Mouse (Mus musculus) lung, embryonic 16.5 days (tissue): Measurements from ENCODE around the gene Abracl. TPM values are rescaled to one million over a fixed set of nuclear protein-coding genes. Genes with fewer than 3 reads are reported as not detected.

ENCODE experiments used
- ATAC-seq: fragments of 200-750 bp; cut with Nextera tagmentation; 2 replicates; pipeline ENCODE4 v1.8.0; 2017; ENCODE audit warnings: low read depth, mild to moderate bottlenecking, moderate library complexity
- H3K27ac ChIP-seq: fragments of 300-500 bp; sonication (generic); 2 replicates; pipeline ENCODE4 v1.5.1; 2014; ENCODE audit warnings: mild to moderate bottlenecking, control low read depth, low read length
- H3K27me3 ChIP-seq: fragments of 300-500 bp; sonication (generic); 2 replicates; pipeline ENCODE4 v1.6.1; 2014; ENCODE audit warnings: low read depth, low read length, mixed read lengths; ENCODE audit not compliant: control insufficient read depth, insufficient read depth
- H3K36me3 ChIP-seq: fragments of 300-500 bp; sonication (generic); 2 replicates; pipeline ENCODE4 v1.6.1; 2014; ENCODE audit warnings: low read length; ENCODE audit not compliant: control insufficient read depth, insufficient read depth
- H3K4me1 ChIP-seq: fragments of 300-500 bp; sonication (generic); replicated peaks from 2 replicates; pipeline ENCODE4 v1.6.1; 2014; ENCODE audit warnings: low read length, mixed read lengths; ENCODE audit not compliant: control insufficient read depth, insufficient read depth
- H3K4me2 ChIP-seq: fragments of 300-500 bp; sonication (generic); 2 replicates; pipeline ENCODE4 v1.6.1; 2014; ENCODE audit warnings: low read depth, low read length, control low read depth
- H3K4me3 ChIP-seq: fragments of 300-500 bp; sonication (generic); 2 replicates; pipeline ENCODE4 v1.5.1; 2014; ENCODE audit warnings: mild to moderate bottlenecking, low read length, control low read depth
- H3K9ac ChIP-seq: fragments of 300-500 bp; sonication (generic); 2 replicates; pipeline ENCODE4 v1.6.1; 2014; ENCODE audit warnings: low read length, control low read depth
- H3K9me3 ChIP-seq: fragments of 300-500 bp; sonication (generic); 2 replicates; pipeline ENCODE4 v1.6.1; 2016; ENCODE audit warnings: low read length; ENCODE audit not compliant: control insufficient read depth
- WGBS: fragments of 180-500 bp; shearing (Covaris S2); extraction: QIAGEN DNeasy Blood & Tissue Kit; methylation state at CpG from one replicate; pipeline ENCODE4 v1.1.7; 2014; 5-methylcytosine and 5-hydroxymethylcytosine counted together
- polyA plus RNA-seq: library from polyadenylated mRNA; unstranded; fragments of >200 nt; fragmentation: Nextera tagmentation; extraction: Ambion mirVana; gene quantifications from 2 replicates; pipeline ENCODE4 v1.2.1, GENCODE M21; 2015

Abracl gene
- polyA plus RNA-seq, 1 experiment from 2014 or later, result 135 TPM

GRCm38 (mm10) chr10:18007243-18007642, 15.8 kb downstream of the Abracl start:
- peaks cover 3% of the 10 kb centered on the region; the same call in 1 of the 2 replicates for H3K36me3 ChIP-seq
- H3K4me1 ChIP-seq, result no peaks in the 10 kb centered on the region
- no peak overlapping the region for H3K4me2 ChIP-seq
- H3K9ac ChIP-seq, result no peak overlapping the region
- WGBS, result 82% methylated on average over 3 of the region's 3 CpGs
- no peak overlapping the region for H3K27ac ChIP-seq
- no peak overlapping the region for H3K4me3 ChIP-seq
- no peaks in the 10 kb centered on the region for H3K9me3 ChIP-seq
- ATAC-seq, result no peak
- no peaks in the 10 kb centered on the region for H3K27me3 ChIP-seq

- H3K4me2 ChIP-seq, result no peak overlapping the region
- ATAC-seq, result no peak
- no peak overlapping the region for H3K4me3 ChIP-seq
- H3K9ac ChIP-seq, result no peak overlapping the region
- WGBS, result 93% methylated on average over 1 of the region's 1 CpGs
- H3K9me3 ChIP-seq, result no peaks in the 10 kb centered on the region
- H3K27me3 ChIP-seq, result no peaks in the 10 kb centered on the region
- H3K27ac ChIP-seq, result no peak overlapping the region
- peaks cover 3% of the 10 kb centered on the region; the same call in 1 of the 2 replicates for H3K36me3 ChIP-seq
- H3K4me1 ChIP-seq, result no peaks in the 10 kb centered on the region
These were observed 16.3 kb downstream of the Abracl start for GRCm38 (mm10) chr10:18006756-18007155.

GRCm38 (mm10) chr10:18005136-18005955, 17.7 kb downstream of the Abracl start:
- Histone ChIP-seq H3K4me1 (no peaks in the 10 kb centered on the region), H3K9ac (no peak overlapping the region), H3K4me3 (0 out of 2 replicates have a peak overlapping the region, but pooled peaks have one; percentile 2), H3K27ac (no peak overlapping the region), H3K4me2 (0 out of 2 replicates have a peak overlapping the region, but pooled peaks have one; percentile 16), H3K36me3 (peaks cover 3% of the 10 kb centered on the region; the same call in 1 of the 2 replicates), H3K9me3 (no peaks in the 10 kb centered on the region), H3K27me3 (no peaks in the 10 kb centered on the region)
- ATAC-seq, result no peak
- 70% methylated on average over 7 of the region's 7 CpGs for WGBS

- Histone ChIP-seq H3K27ac (no peak overlapping the region), H3K36me3 (peaks cover 3% of the 10 kb centered on the region; the same call in 1 of the 2 replicates), H3K9ac (no peak overlapping the region), H3K9me3 (no peaks in the 10 kb centered on the region), H3K27me3 (no peaks in the 10 kb centered on the region), H3K4me2 (no peak overlapping the region), H3K4me3 (no peak overlapping the region), H3K4me1 (no peaks in the 10 kb centered on the region)
- WGBS, result 73% methylated on average over 12 of the region's 12 CpGs
- ATAC-seq, result no peak
These were observed 19.0 kb downstream of the Abracl start for GRCm38 (mm10) chr10:18003966-18004637.

- Histone ChIP-seq H3K27ac (no peak overlapping the region), H3K9me3 (no peaks in the 10 kb centered on the region), H3K27me3 (no peaks in the 10 kb centered on the region), H3K4me3 (no peak overlapping the region), H3K4me1 (no peaks in the 10 kb centered on the region), H3K4me2 (no peak overlapping the region), H3K9ac (no peak overlapping the region), H3K36me3 (no peaks in the 10 kb centered on the region)
- ATAC-seq, result no peak
- 75% methylated on average over 4 of the region's 4 CpGs for WGBS
These were observed 32.5 kb downstream of the Abracl start for GRCm38 (mm10) chr10:17990576-17990975.

GRCm38 (mm10) chr10:17989136-17989535, 34.0 kb downstream of the Abracl start:
- Histone ChIP-seq H3K36me3 (no peaks in the 10 kb centered on the region), H3K4me3 (no peak overlapping the region), H3K9me3 (no peaks in the 10 kb centered on the region), H3K4me2 (no peak overlapping the region), H3K27ac (no peak overlapping the region), H3K4me1 (no peaks in the 10 kb centered on the region), H3K9ac (no peak overlapping the region), H3K27me3 (no peaks in the 10 kb centered on the region)
- WGBS, result 60% methylated on average over 6 of the region's 6 CpGs
- ATAC-seq, result no peak

- no peaks in the 10 kb centered on the region for H3K36me3 ChIP-seq
- no peaks in the 10 kb centered on the region for H3K27me3 ChIP-seq
- H3K9ac ChIP-seq, result no peak overlapping the region
- no peaks in the 10 kb centered on the region for H3K4me1 ChIP-seq
- H3K9me3 ChIP-seq, result no peaks in the 10 kb centered on the region
- H3K4me2 ChIP-seq, result no peak overlapping the region
- WGBS, result 79% methylated on average over 8 of the region's 8 CpGs
- H3K4me3 ChIP-seq, result no peak overlapping the region
- ATAC-seq, result no peak
- H3K27ac ChIP-seq, result no peak overlapping the region
These were observed 35.2 kb downstream of the Abracl start for GRCm38 (mm10) chr10:17987823-17988423.

GRCm38 (mm10) chr10:17983313-17983712, 39.8 kb downstream of the Abracl start:
- 84% methylated on average over 2 of the region's 2 CpGs for WGBS
- H3K9ac ChIP-seq, result no peak overlapping the region
- no peak overlapping the region for H3K4me2 ChIP-seq
- H3K27ac ChIP-seq, result no peak overlapping the region
- no peak overlapping the region for H3K4me3 ChIP-seq
- H3K4me1 ChIP-seq, result no peaks in the 10 kb centered on the region
- ATAC-seq, result no peak
- no peaks in the 10 kb centered on the region for H3K9me3 ChIP-seq
- no peaks in the 10 kb centered on the region for H3K27me3 ChIP-seq
- H3K36me3 ChIP-seq, result no peaks in the 10 kb centered on the region

- H3K4me1 ChIP-seq, result no peaks in the 10 kb centered on the region
- no peaks in the 10 kb centered on the region for H3K27me3 ChIP-seq
- no peak overlapping the region for H3K27ac ChIP-seq
- 43% methylated on average over 4 of the region's 4 CpGs for WGBS
- H3K4me2 ChIP-seq, result no peak overlapping the region
- no peaks in the 10 kb centered on the region for H3K36me3 ChIP-seq
- H3K4me3 ChIP-seq, result no peak overlapping the region
- H3K9me3 ChIP-seq, result no peaks in the 10 kb centered on the region
- no peak for ATAC-seq
- no peak overlapping the region for H3K9ac ChIP-seq
These were observed 57.0 kb downstream of the Abracl start for GRCm38 (mm10) chr10:17966090-17966489.
